Mouse (Mus musculus) adrenal gland, adult 2 months (tissue): ENCODE data around the gene Sptssa. TPM values are rescaled to one million over a fixed set of nuclear protein-coding genes. Genes with fewer than 3 reads are reported as not detected.

Experiments
- DNase-seq: peaks from one replicate; pipeline ENCODE4 v3.0.0; 2021
- polyA plus RNA-seq: library from polyadenylated mRNA; depleted of rRNA; stranded (reverse); fragments of >200 nt; gene quantifications from 2 replicates; pipeline ENCODE4 v1.2.3, GENCODE M21; 2012
- total RNA-seq, 2 experiments: library from RNA; stranded (reverse); gene quantifications; 2 replicates each; pipeline ENCODE4 v1.2.3; 2021

Gene Sptssa
- total and polyA plus RNA-seq, 3 experiments = 54.6 to 138 (median 90.1) TPM

GRCm38 (mm10) chr12:54655292-54656038, 908 bp downstream of the Sptssa start:
- DNase-seq = no peak

GRCm38 (mm10) chr12:54654741-54655140, 1.6 kb downstream of the Sptssa start:
- peak; percentile 30 for DNase-seq

GRCm38 (mm10) chr12:54654141-54654540, 2.2 kb downstream of the Sptssa start:
- no peak for DNase-seq

GRCm38 (mm10) chr12:54652346-54652745, 4.0 kb downstream of the Sptssa start:
- DNase-seq = no peak

- peak; percentile 13 for DNase-seq
Observed at GRCm38 (mm10) chr12:54651820-54652219, 4.6 kb downstream of the Sptssa start.

GRCm38 (mm10) chr12:54651158-54651557, 5.2 kb downstream of the Sptssa start:
- DNase-seq = no peak

- no peak for DNase-seq
Observed at GRCm38 (mm10) chr12:54644947-54645346, 11.4 kb downstream of the Sptssa start.

GRCm38 (mm10) chr12:54643320-54643892, 13.0 kb downstream of the Sptssa start:
- no peak for DNase-seq

GRCm38 (mm10) chr12:54641374-54641773, 15.0 kb downstream of the Sptssa start:
- no peak for DNase-seq

GRCm38 (mm10) chr12:54640259-54640658, 16.1 kb downstream of the Sptssa start:
- DNase-seq = no peak

- DNase-seq = no peak
Observed at GRCm38 (mm10) chr12:54637033-54637432, 19.3 kb downstream of the Sptssa start.

- no peak for DNase-seq
Observed at GRCm38 (mm10) chr12:54632141-54632540, 24.2 kb downstream of the Sptssa start.

- no peak for DNase-seq
Observed at GRCm38 (mm10) chr12:54621942-54622341, 34.4 kb downstream of the Sptssa start.

- no peak for DNase-seq
Observed at GRCm38 (mm10) chr12:54620042-54620705, 36.2 kb downstream of the Sptssa start.

GRCm38 (mm10) chr12:54608988-54609387, 47.4 kb downstream of the Sptssa start:
- no peak for DNase-seq

GRCm38 (mm10) chr12:54605203-54605602, 51.2 kb downstream of the Sptssa start:
- DNase-seq = no peak

- no peak for DNase-seq
Observed at GRCm38 (mm10) chr12:54603542-54604167, 52.7 kb downstream of the Sptssa start.

GRCm38 (mm10) chr12:54600482-54600881, 55.9 kb downstream of the Sptssa start:
- no peak for DNase-seq

- DNase-seq = no peak
Observed at GRCm38 (mm10) chr12:54598358-54598757, 58.0 kb downstream of the Sptssa start.

- DNase-seq = no peak
Observed at GRCm38 (mm10) chr12:54596715-54597114, 59.7 kb downstream of the Sptssa start.
